Comparison of ENCODE assay signal across 8 mouse cellular contexts in the genomic region with DNA sequence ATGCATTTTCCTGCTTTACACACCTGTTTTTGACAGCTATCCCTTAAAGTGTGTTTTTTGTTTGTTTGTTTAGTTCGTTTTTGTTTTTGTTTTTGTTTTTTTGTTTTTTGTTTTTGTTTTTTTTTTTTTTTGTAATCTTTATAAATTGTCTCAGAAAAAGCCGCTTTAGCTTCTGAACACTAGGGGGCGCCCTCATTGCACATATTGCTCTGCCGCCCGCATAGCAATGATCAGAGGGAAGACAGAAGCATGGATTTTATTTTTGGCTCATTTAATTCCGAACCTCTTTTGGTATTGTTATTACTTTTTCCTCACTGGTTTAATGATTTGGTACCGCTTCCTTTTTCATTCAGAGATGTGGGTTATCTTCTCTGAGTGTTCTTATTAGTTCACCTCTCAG.
DNase-seq lines count a peak whose midpoint lies in the region; ATAC-seq and TF ChIP-seq lines count a peak whose summit lies in the region.

No protein-coding gene starts in this region.

- no peak for TF ChIP-seq EP300 in liver, embryonic 14.5 days (IDR thresholded peaks at IDR 0.05; ENCODE audit: low read depth)

- H3K4me2 ChIP-seq in liver, embryonic 14.5 days (ENCODE audit: low read depth), result no peak overlapping the region

- ATAC-seq in liver, embryonic 14.5 days (ENCODE audit: insufficient read depth), result no peak
- no peak for ATAC-seq in megakaryocyte-erythroid progenitor cell, adult 5-6 weeks (replicated peaks; ENCODE audit: low FRiP score, low TSS enrichment, poor library complexity, severe bottlenecking)

- no peak overlapping the region for H3K27ac ChIP-seq in thymus, adult 2 months (ENCODE audit: control insufficient read depth, insufficient read depth, low read length)
- no peak overlapping the region for H3K27ac ChIP-seq in liver, embryonic 14.5 days

- no peaks in the 10 kb centered on the region for H3K4me1 ChIP-seq in thymus, adult 2 months (replicated peaks; ENCODE audit: control insufficient read depth, insufficient read depth, low read length)
- H3K4me1 ChIP-seq in liver, embryonic 14.5 days (replicated peaks; ENCODE audit: control insufficient read depth in 2 of 2, insufficient read depth in 2 of 2, low read length in 1 of 2), result no peaks in the 10 kb centered on the region

- no peaks in the 10 kb centered on the region for H3K36me3 ChIP-seq in thymus, adult 2 months (ENCODE audit: control insufficient read depth, insufficient read depth, low read length)
- no peaks in the 10 kb centered on the region for H3K36me3 ChIP-seq in liver, embryonic 14.5 days (replicated peaks; ENCODE audit: control insufficient read depth, insufficient read depth, low read depth)

- no peaks in the 10 kb centered on the region for H3K27me3 ChIP-seq in thymus, adult 2 months (ENCODE audit: control insufficient read depth, insufficient read depth, low read length)
- no peaks in the 10 kb centered on the region for H3K27me3 ChIP-seq in liver, embryonic 14.5 days (ENCODE audit: control insufficient read depth, insufficient read depth, low read length)

- H3K9ac ChIP-seq in liver, embryonic 14.5 days (replicated peaks), result no peak overlapping the region

- peak; percentile 34 for DNase-seq in gastrocnemius, postnatal 10 days
- DNase-seq in gastrocnemius, adult 18-20 months (ENCODE audit: low spot score), result no peak
- DNase-seq in thymus, postnatal 0 days (ENCODE audit: low spot score), result peak; percentile 16
- no peak for DNase-seq in thymus, adult 2 months
- DNase-seq in cerebellum, postnatal 14 days, result peak; percentile 77 to 85
- peak; percentile 1 for DNase-seq in induced T-regulatory cell, adult 2 months (ENCODE audit: low read depth)
- DNase-seq in liver, embryonic 14.5 days (ENCODE audit: low read depth in 3 of 3, low spot score in 3 of 3), result peak in 1 of 3 experiments; percentile 1

- no peaks in the 10 kb centered on the region for H3K9me3 ChIP-seq in liver, embryonic 14.5 days (ENCODE audit: control insufficient read depth, low read length)

- no peak for TF ChIP-seq CTCF in thymus, adult 2 months (IDR thresholded peaks at IDR 0.05; ENCODE audit: borderline replicate concordance, control insufficient read depth, extremely low read depth, insufficient read depth, low read length, poor library complexity)
- peak; percentile 52 for TF ChIP-seq CTCF in liver, embryonic 14.5 days (IDR thresholded peaks at IDR 0.05; ENCODE audit: low read depth)

- no peak for TF ChIP-seq POLR2A in thymus, adult 2 months (IDR thresholded peaks at IDR 0.05; ENCODE audit: control insufficient read depth, extremely low read depth, insufficient read depth, low read length, poor library complexity)

- 13% methylated on average over 7 of the region's 7 CpGs for WGBS in thymus, adult 2 months
- 11% methylated on average over 7 of the region's 7 CpGs for WGBS in liver, embryonic 14.5 days (ENCODE audit: insufficient replicate concordance)

- H3K4me3 ChIP-seq in thymus, adult 2 months (ENCODE audit: control insufficient read depth, insufficient read depth, low read length), result no peak overlapping the region
- no peak overlapping the region for H3K4me3 ChIP-seq in liver, embryonic 14.5 days (ENCODE audit: insufficient read depth in 1 of 2, low read depth in 2 of 2, low read length in 2 of 2)

Comparison
In these comparisons a context has a peak if more than half of its experiments do, and no peak if none do; other contexts are left out.
1. DNase-seq: peak in gastrocnemius, postnatal 10 days (single experiment), thymus, postnatal 0 days (single experiment), cerebellum, postnatal 14 days (2 of 2) and induced T-regulatory cell, adult 2 months (single experiment); none in gastrocnemius, adult 18-20 months (single experiment) and thymus, adult 2 months (single experiment).